Mouse (Mus musculus) limb, embryonic 11.5 days (tissue): ENCODE data around the gene Tsr1. TPM values are rescaled to one million over a fixed set of nuclear protein-coding genes. Genes with fewer than 3 reads are reported as not detected.

ENCODE experiments used
- ATAC-seq: fragments of 200-750 bp; cut with Nextera tagmentation; 2 replicates; pipeline ENCODE4 v1.8.0; 2017; ENCODE audit warnings: low read depth; ENCODE audit not compliant: insufficient number of reproducible peaks, low FRiP score, low TSS enrichment
- DNase-seq: peaks from one replicate; pipeline ENCODE4 v3.0.0-alpha.2; 2015; ENCODE audit warnings: low spot score
- H3K27ac ChIP-seq: fragments of 300-500 bp; sonication (generic); replicated peaks from 2 replicates; pipeline ENCODE4 v1.5.1; 2014; ENCODE audit warnings: low read depth, mild to moderate bottlenecking, low read length
- H3K27me3 ChIP-seq: fragments of 300-500 bp; sonication (generic); 2 replicates; pipeline ENCODE4 v1.6.1; 2014; ENCODE audit warnings: mild to moderate bottlenecking, low read length, mixed read lengths; ENCODE audit not compliant: control insufficient read depth, insufficient read depth
- H3K36me3 ChIP-seq: fragments of 300-500 bp; sonication (generic); 2 replicates; pipeline ENCODE4 v1.6.1; 2014; ENCODE audit warnings: mild to moderate bottlenecking, low read length, moderate library complexity, mixed read lengths; ENCODE audit not compliant: control insufficient read depth, insufficient read depth
- H3K4me1 ChIP-seq: fragments of 300-500 bp; sonication (generic); 2 replicates; pipeline ENCODE4 v1.6.1; 2014; ENCODE audit warnings: low read length, mixed read lengths; ENCODE audit not compliant: control insufficient read depth, insufficient read depth
- H3K4me2 ChIP-seq: fragments of 300-500 bp; sonication (generic); 2 replicates; pipeline ENCODE4 v1.6.1; 2014; ENCODE audit warnings: low read depth, mild to moderate bottlenecking, moderate library complexity; ENCODE audit not compliant: severe bottlenecking
- H3K4me3 ChIP-seq: fragments of 300-500 bp; sonication (generic); 2 replicates; pipeline ENCODE4 v1.5.1; 2014; ENCODE audit warnings: low read depth, low read length
- H3K9ac ChIP-seq: fragments of 300-500 bp; sonication (generic); 2 replicates; pipeline ENCODE4 v1.6.1; 2014; ENCODE audit warnings: mild to moderate bottlenecking, low read length
- H3K9me3 ChIP-seq: fragments of 300-500 bp; sonication (generic); 2 replicates; pipeline ENCODE4 v1.6.1; 2016; ENCODE audit warnings: low read length; ENCODE audit not compliant: control insufficient read depth
- WGBS: fragments of 180-500 bp; shearing (Covaris S2); extraction: QIAGEN DNeasy Blood & Tissue Kit; methylation state at CpG from one replicate; pipeline ENCODE4 v1.1.7; 2014; 5-methylcytosine and 5-hydroxymethylcytosine counted together
- polyA plus RNA-seq: library from polyadenylated mRNA; unstranded; fragments of >200 nt; fragmentation: Nextera tagmentation; extraction: Ambion mirVana; gene quantifications from 2 replicates; pipeline ENCODE4 v1.2.1, GENCODE M21; 2014

The Tsr1 gene
- 52.9 and 59.9 TPM in 2 replicates for polyA plus RNA-seq

DNA sequence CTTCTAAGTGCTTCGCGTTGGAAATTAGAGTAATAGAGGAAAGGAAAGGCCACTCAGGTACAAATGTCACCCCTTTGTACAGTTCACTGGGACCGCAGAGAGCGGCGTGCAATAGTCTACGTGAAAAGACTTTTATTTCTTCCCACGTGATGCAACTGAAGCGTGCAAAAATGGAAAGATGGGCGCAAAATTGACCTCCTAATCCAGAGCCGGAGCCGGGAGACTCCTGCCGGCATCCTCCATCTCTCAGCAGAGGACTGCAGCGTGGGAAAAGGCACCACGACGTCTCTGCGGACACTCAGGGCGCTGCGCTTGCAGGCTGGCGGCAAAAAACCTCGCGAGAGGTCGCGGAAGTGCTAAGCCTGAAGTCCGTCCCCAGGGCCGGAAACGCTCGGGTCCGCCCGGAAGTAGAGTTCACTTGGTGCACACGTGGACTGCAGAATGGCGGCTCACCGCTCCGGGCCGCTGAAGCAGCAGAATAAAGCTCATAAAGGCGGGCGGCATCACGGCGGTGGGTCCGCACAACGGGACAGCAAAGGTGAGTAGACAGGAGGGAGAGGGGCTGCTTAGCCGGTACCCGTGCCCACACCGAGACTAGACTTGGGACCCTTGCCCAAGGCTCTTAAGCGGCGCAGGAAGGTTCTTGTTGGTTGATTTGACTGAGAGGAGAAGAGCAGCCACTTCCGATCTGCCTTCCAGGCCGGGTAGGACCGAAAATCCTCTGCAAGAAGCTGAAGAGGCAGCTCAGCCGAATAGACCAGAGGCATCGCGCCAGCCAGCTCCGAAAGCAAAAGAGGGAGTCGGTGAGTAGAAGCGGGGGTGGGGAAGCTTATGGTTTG lies at the start of gene Tsr1:
Gene Tsr1, plus strand, starts transcription at position 394 of the 839 bp plus-strand sequence.
- peak; percentile 92 for DNase-seq
- Histone ChIP-seq H3K9me3 (no peaks in the 10 kb centered on the region), H3K4me2 (peak within 1 kb of the TSS; percentile 94), H3K27ac (peak within 1 kb of the TSS; percentile 12; the same call in 1 of the 2 replicates), H3K36me3 (peaks cover 30% of the 10 kb centered on the region; the same call in 1 of the 2 replicates), H3K9ac (peak within 1 kb of the TSS; percentile 82), H3K4me3 (peak within 1 kb of the TSS; percentile 87), H3K4me1 (0 out of 2 replicates have a peak, but pooled peaks cover 2% of the 10 kb centered on the region), H3K27me3 (no peaks in the 10 kb centered on the region)
- whole genome bisulfite sequencing = under 1% methylated on average over 54 of the region's 54 CpGs
- peak; percentile 85 for ATAC-seq

DNA sequence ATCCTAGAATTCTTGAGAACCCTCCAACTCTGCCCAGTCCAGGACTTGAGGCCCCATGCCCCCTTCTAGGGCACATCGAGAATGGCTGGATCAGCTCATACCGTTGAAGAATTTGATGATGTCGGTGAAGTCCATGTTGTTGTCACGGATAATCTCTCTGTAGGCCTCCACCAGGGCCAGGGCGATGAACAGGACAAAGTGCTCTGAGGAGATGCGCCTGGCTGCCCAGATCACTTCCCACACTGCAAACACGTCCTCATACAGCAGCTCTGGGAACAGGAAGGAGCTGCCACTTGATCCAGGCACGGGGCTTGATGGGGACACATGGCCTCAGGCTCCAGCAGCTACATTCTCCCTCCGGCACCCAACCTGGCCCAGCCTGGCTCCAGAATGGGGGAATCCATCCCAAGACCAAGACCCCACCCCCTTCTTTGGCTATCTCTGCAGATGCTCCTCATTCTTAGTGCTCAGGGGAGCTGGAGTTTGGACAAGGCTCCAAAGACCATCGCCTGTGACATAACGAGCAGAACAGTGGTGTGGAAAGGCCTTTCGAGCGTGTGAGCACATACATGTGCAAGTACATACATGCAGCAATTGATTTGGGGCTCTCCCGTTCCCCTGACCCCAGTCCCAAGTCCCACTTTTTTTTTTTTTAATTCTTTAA lies 46.7 kb upstream of the Tsr1 start:
- Histone ChIP-seq H3K27ac (0 out of 2 replicates have a peak overlapping the region, but pooled peaks have one; percentile 4), H3K4me2 (no peak overlapping the region), H3K36me3 (no peaks in the 10 kb centered on the region), H3K4me1 (no peaks in the 10 kb centered on the region), H3K9ac (no peak overlapping the region), H3K27me3 (no peaks in the 10 kb centered on the region), H3K9me3 (no peaks in the 10 kb centered on the region), H3K4me3 (no peak overlapping the region)
- ATAC-seq (no peak), DNase-seq (no peak)
- 81% methylated on average over 14 of the region's 14 CpGs for WGBS

DNA sequence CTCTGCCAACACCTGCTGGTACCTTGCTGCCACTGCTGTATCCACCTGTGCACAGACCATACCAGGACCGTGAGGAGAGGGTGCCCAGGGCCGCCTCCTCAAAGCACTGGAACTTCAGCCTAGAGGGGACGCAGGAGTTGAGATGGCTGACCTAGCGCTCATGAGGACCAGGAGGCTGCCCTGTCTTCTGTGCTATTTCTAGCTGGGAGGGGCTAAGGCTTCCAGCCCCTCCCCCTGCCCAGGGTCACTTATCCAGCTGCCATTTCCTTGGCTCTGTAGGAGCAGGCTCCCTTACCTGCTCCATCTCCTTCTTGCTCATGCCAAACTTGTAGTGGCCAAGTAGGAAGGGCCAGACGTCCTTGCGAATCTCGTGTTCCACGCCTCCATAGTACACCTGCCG lies 40.1 kb upstream of the Tsr1 start:
- Histone ChIP-seq H3K27ac (no peak overlapping the region), H3K4me3 (no peak overlapping the region), H3K4me2 (no peak overlapping the region), H3K36me3 (no peaks in the 10 kb centered on the region), H3K4me1 (no peaks in the 10 kb centered on the region), H3K9ac (no peak overlapping the region), H3K9me3 (no peaks in the 10 kb centered on the region), H3K27me3 (no peaks in the 10 kb centered on the region)
- DNase-seq (no peak), ATAC-seq (no peak)
- WGBS = 82% methylated on average over 9 of the region's 9 CpGs

DNA sequence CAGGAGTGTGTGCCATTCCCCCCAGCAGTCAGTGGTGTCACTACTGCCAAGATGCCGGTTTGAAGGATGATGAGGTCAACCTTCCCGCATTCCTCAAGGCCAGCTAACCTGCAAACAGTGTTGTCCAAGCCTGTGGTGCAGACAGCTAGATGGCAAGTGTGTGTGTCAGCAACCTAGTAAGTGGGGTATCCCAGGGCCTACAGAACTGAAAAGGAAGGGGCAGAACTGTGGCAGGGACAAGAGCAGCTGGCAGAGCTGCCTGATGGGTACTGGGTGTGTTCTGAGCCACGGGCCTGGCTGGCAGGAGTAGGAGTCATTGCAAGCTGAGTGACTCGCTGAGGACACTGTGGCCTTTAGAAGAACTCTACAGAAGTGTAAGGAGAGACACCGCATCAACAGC lies 35.7 kb upstream of the Tsr1 start:
- WGBS = 80% methylated on average over 5 of the region's 5 CpGs
- H3K9ac ChIP-seq = no peak overlapping the region
- DNase-seq = no peak

DNA sequence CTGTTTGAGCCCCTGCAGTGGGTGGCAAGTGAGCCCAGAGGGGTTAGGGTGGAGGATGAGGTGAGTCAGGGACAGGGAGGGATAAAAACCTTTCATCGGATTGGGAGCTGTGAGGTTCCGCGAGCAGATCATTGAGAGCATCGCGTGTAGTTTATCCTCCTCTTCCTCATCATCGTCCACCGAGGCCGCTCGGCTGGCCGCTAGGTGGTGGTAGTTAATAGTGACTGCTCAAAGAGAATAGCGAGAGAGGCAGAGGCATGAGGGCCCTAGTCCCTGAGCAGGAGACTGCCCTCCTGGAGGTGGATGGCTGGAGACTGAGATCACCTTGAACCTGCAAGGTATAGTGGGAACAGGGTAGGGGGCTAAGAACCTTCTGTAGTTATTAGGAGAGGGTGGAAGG lies 34.4 kb upstream of the Tsr1 start:
- Histone ChIP-seq H3K36me3 (no peaks in the 10 kb centered on the region), H3K4me3 (no peak overlapping the region), H3K9ac (no peak overlapping the region), H3K27ac (no peak overlapping the region), H3K27me3 (no peaks in the 10 kb centered on the region), H3K4me2 (no peak overlapping the region), H3K9me3 (no peaks in the 10 kb centered on the region), H3K4me1 (no peaks in the 10 kb centered on the region)
- DNase-seq (peak; percentile 54), ATAC-seq (no peak)
- WGBS = 17% methylated on average over 11 of the region's 11 CpGs

More for the DNA sequence above, 35.7 kb upstream of the Tsr1 start:
- no peak for ATAC-seq
- Histone ChIP-seq H3K9me3 (no peaks in the 10 kb centered on the region), H3K4me2 (no peak overlapping the region), H3K27me3 (no peaks in the 10 kb centered on the region), H3K36me3 (no peaks in the 10 kb centered on the region), H3K27ac (no peak overlapping the region), H3K4me3 (no peak overlapping the region), H3K4me1 (no peaks in the 10 kb centered on the region)

DNA sequence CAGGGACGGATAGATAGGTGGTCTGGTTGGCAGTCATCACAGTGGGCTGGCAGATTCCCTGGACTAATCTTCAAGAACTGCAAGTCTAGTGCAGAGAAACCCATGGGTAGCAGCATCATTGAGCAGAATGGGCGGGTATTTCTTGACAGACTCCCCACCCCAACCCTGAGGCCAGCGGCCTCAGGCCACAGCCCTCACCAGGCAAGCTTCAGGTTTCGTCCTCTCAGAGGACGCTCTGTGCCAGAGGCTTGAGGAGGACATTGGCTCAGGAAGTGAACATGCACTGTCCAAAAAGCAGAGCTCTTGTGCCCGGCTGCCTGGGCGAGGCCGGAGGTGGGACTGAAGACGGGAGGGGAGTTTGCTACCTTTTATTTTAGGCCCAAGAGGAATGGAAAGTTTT lies 33.5 kb upstream of the Tsr1 start:
- WGBS = 85% methylated on average over 9 of the region's 9 CpGs

GRCm38 (mm10) chr11:74865252-74865651 lies 32.6 kb upstream of the Tsr1 start:
- Histone ChIP-seq H3K36me3 (no peaks in the 10 kb centered on the region), H3K4me3 (no peak overlapping the region), H3K4me1 (no peaks in the 10 kb centered on the region), H3K27ac (no peak overlapping the region), H3K9ac (no peak overlapping the region), H3K9me3 (no peaks in the 10 kb centered on the region), H3K27me3 (no peaks in the 10 kb centered on the region), H3K4me2 (no peak overlapping the region)
- ATAC-seq = no peak
- 84% methylated on average over 9 of the region's 9 CpGs for WGBS
- DNase-seq = no peak

More for the DNA sequence above, 33.5 kb upstream of the Tsr1 start:
- no peak for DNase-seq
- no peaks in the 10 kb centered on the region for H3K4me1 ChIP-seq
- H3K9ac ChIP-seq = no peak overlapping the region
- no peaks in the 10 kb centered on the region for H3K36me3 ChIP-seq
- no peak overlapping the region for H3K4me2 ChIP-seq
- no peak overlapping the region for H3K4me3 ChIP-seq
- ATAC-seq = no peak
- H3K27me3 ChIP-seq = no peaks in the 10 kb centered on the region
- no peaks in the 10 kb centered on the region for H3K9me3 ChIP-seq
- H3K27ac ChIP-seq = no peak overlapping the region

DNA sequence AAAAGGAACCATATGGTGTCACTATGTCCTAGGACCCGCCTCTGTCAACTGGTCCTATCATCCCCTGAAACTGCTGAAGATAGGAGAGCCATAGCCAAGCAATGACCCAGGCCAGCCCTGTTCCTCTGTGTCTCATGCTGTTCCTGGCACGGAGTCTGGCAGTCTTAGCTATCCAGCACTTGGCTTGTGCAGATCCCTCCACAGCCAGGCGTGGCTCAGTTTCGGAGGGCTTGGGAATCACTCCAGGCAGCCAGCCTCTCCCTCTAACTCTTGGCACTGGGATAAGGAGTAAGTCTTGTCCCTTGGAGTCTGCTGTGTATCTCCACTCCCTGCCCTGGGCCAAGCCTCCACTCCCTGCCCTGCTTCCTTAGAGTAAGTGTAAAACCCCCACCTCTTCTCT lies 31.2 kb upstream of the Tsr1 start:
- no peak for DNase-seq
- no peak for ATAC-seq
- Histone ChIP-seq H3K27me3 (no peaks in the 10 kb centered on the region), H3K27ac (no peak overlapping the region), H3K4me1 (no peaks in the 10 kb centered on the region), H3K4me3 (no peak overlapping the region), H3K4me2 (no peak overlapping the region), H3K36me3 (no peaks in the 10 kb centered on the region), H3K9ac (no peak overlapping the region), H3K9me3 (no peaks in the 10 kb centered on the region)
- 81% methylated on average over 4 of the region's 4 CpGs for WGBS
